Mouse (Mus musculus) cerebellum, adult 9-10 months (tissue): ENCODE results near the gene Spata25.

Experiments used
- DNase-seq: peaks from one replicate; pipeline ENCODE4 v3.0.0; 2022

The Spata25 gene

DNA sequence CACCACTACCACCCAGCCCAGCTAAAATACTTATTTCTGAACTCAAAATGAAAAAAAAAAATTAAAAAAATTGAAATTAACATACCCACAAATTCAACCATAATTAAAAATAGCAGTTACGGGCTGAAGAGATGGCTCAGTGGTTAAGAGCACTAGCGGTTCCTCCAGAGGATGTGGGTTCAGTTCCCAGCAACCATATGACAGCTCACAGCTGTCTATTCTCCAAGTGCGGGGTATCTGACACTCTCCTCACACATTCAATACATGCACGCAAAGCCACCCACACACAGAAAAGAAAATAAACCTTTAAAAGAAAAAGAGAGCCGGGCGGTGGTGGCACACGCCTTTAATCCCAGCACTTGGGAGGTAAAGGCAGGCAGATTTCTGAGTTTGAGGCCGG is 21.7 kb upstream of the Spata25 start:
- no peak for DNase-seq

DNA sequence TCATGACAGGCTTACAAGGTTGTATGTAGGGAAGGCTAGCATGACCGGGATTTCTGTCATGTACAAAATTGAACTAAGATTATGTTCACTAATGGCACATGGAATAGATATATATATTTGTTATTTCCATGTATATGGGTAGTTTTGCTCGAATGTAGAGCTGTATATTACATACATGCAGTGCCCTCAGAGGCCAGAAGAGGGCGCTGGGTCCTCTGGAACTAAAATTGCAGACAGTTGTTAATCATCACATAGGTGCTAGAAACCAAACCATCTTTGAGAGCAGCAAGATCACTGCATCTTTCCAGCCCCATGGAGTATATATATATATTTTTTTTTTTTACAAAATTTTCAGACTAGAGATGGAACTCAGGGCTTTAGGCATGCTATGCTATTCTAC is 17.4 kb upstream of the Spata25 start:
- no peak for DNase-seq

- DNase-seq, result no peak
Measured at GRCm38 (mm10) chr2:164835164-164835563, 6.8 kb upstream of the Spata25 start.

DNA sequence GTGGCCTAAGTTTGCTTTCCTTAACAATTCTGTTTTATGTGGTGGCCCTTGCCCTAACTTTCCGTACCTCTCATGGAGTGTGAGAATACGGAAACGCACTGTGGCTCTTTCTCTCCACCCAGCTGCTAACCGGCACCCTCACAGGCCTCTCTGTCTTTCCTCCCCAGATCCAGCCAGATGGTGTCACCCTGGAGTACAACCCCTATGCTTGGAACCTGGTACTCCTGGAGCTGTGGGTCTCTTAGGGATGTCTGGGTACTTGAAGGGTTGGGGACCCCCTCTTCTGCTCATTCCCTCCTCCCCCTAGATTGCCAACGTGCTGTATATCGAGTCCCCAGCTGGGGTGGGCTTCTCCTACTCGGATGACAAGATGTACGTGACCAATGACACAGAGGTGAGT is 6.2 kb upstream of the Spata25 start:
- DNase-seq, result no peak

DNA sequence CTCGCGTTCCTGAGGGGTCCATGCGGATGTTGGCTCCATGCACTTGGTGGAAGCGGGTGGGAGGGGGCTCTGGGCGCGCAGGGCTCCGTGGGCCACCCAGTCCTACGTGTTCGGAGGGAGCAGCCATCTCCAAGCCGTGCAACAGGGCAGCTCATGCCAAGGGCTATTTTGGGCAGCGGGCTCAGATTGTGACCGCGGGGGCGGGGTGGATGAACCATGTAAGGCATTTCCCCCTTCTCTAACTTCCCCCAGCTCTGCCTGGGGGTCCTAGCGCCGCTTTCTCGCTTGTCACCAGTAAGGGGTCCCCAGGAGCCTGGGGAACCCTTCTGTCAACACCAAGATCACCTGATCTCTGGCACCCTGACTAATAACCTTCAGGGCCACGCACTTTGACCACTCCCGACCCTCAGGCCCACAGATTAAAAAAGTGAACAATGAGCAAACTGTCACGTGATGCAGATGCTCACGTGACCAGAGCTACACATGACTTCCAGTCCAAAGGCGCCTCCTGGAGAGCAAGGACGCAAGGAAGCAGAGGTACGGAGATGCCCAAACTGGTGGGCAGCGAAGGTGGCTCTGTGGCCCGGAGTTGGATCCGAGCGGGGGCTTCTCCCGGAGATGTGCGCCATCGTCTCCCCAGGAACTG is 5.1 kb upstream of the Spata25 start, which contains the start of gene Neurl2:
Gene Neurl2 (minus strand): TSS at position 143 of the 646 bp plus-strand sequence.
- DNase-seq, result peak; percentile 95

DNA sequence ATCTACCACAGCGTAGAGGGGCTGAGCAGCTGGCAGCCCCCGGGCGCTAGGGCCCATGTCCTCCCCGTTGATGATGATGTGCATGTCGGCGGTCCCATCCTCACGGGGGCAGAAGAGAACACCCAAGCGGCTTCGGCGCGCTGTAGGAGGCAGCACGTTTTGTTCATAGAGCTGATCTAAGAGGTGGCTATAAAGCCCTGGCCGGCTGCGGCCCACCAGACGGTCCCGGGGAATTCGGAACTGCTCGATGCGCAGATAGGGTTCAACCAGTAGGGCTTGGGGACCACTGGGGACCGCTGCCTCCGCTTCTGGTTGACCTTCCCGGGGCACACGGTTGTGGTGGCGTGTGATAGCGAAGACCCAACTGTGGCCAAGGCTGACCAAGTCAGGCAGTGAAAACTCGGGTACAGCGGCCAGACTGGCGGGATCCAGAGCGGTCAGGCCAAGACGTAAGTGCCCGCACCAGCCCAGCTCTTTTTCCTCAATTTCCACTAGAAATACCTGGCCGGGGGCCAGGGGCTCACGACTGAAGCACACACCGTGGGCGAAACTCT is 4.5 kb upstream of the Spata25 start, which contains the start of gene Ctsa:
Gene Ctsa (plus strand): TSS at position 126 of the 554 bp plus-strand sequence.
- DNase-seq, result peak; percentile 80

DNA sequence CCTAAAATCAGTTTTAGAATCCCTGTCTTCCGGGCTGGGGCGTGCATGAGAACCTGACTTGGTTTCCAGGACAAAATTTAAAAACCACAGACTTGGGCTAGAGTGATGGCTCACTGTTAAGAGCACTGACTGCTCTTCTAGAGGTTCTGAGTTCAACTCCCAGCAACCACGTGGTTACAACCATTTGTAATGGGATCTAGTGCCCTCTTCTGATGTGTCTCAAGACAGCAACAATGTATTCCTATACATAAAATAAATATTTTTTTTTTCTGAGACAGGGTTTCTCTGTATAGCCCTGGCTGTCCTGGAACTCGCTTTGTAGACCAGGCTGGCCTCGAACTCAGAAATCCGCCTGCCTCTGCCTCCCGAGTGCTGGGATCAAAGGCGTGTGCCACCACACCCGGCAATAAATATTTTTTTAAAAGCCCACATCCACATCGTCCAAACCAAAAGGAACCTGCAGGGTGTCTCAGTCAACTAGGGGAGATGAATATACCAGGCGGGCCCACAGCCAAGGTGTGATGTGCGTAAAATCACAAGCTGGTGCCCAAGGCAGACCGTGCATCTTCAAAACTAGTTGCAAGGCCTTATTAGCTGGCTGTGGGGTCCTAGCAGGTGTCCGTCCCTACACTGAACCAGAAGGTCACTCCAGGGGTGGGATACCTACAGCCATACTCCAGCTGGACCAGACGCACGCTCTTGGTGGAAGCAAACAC is 3.9 kb upstream of the Spata25 start:
- DNase-seq, result peak; percentile 61

- no peak for DNase-seq
Measured at GRCm38 (mm10) chr2:164831029-164831428, 2.7 kb upstream of the Spata25 start.

GRCm38 (mm10) chr2:164829090-164829489 is 753 bp upstream of the Spata25 start:
- no peak for DNase-seq

DNA sequence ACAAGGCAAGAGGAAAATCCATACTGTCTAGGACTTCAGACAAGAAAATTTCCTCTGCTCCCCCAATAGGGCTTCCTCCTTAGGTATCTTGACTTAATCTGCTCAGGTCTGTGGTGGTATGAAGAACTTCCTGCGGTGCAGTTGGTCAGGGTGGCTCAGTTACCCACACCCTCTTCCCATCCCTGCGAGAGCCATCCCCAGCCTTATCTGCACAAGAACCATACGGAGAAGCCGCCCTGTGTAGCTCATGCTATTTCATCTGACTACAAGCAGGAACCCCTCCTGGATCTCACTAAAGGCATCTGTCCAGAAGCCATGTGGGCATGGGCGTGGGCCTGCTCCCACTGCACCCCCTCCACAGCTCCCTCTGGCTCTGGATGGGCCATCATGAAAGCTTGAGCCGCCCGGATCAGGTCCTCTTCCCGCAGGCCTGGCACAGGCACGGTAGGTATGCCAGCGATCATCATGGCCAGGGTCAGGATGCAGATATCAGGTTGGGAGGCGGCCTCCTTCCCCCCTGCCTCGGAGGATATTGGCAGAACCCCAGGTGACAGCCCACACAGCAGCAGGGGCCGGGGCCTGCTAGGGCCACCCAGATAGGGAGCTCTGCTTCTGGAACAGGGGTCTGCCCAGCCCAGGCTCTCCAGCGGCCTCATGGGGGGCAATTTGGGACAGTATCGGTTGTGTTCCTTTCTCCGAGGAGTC is 1.0 kb downstream of the Spata25 start:
- no peak for DNase-seq

DNA sequence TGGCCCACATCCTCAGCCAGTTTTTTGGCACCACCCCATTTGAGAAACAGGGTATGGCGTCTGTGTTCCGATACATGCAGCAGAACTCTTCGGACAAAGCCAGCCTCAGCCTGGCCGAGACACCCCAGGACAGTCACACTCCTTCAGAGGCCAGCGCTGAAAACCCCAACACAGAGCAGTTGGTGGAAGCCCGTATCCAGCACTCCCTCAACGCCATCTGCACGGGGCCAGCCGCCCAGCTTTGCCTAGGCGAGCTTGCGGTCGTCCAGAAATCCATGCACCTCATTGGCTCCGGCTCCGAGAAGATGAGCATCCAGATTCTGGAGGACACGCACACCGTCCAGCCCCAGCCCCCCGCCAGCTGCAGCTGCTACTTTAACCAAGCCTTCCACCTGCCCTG is 2.8 kb downstream of the Spata25 start:
- no peak for DNase-seq

- DNase-seq, result no peak
Measured at GRCm38 (mm10) chr2:164823969-164824368, 4.4 kb downstream of the Spata25 start.

DNA sequence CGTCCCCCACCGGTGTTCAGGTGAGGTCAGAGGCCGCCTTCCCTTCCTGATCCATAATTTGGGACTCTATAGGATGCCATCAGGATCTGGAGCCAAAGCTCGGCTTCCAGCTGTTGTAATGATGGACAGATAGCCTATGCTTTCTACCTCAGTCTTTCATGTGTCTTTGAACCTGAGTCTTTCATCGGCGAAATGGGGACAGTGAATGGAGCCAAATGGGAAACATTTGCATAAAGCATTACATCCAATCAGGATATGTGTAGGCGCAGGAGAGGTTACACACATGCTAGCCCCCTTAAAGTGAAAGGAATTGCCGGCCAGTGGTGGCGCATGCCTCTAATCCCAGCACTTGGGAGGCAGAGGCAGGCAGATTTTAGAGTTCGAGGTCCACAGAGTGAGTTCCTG is 5.2 kb downstream of the Spata25 start:
- DNase-seq, result no peak

GRCm38 (mm10) chr2:164822636-164823165 is 5.6 kb downstream of the Spata25 start, which contains the start of gene Zswim1:
Gene Zswim1 (plus strand): TSS chr2:164822686.
- peak; percentile 100 for DNase-seq

DNA sequence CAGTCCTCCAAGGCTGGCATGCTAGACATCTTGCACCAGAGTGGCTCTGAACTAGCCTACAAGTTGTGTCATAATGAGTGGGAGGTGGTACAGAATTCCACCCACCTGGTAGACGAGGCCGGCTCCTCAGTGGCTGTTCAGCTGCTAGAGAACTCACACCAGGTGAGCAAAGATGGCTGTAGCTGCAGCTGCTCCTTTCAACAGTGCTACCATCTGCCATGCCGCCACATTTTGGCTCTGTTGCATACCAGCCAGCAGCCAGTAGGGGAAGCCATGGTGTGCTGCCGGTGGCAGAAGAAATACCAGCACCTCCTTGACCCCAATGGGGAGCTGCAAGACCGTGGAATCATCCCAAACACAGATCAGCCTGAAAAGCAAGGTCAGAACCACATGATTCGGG is 7.3 kb downstream of the Spata25 start:
- no peak for DNase-seq

DNA sequence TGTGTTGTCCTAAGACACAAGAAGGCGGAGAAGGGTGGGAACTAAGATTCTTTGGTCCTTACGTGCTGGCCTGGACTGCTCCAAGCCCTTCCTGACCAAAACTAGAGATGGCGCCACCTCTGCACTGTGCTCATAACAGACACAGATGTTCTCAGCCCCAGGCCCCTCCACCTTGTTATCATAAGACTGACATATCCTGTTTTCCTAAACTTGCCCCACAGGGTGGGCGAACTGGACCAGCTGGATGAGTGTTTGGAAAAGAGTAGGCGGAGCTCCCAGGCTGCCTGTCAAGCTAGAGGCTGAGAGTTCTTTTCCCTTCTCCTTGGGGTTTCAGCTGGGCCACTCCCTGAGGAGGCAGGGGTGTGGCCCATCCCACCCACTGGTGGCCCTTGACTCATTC is 10.6 kb downstream of the Spata25 start:
- no peak for DNase-seq

DNA sequence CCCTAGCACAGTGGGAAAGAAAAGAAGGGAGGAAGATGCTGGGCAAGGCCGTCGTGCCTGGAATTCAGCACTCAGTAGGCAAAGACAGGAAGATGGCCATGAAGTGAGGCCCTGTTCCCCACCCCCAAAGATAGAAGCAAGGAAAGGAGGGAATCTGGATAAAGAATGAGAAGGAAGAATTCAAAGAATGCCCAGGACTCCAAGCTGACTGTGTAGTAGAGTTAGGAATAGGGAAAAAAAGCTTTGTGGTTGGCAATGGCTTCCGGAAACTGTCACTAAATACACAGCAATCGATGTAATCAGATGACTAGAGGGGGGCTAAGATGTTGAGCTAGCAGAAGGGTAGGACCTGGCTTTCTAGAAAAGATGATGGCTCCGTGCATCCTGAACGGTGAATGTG is 11.1 kb downstream of the Spata25 start:
- no peak for DNase-seq

DNA sequence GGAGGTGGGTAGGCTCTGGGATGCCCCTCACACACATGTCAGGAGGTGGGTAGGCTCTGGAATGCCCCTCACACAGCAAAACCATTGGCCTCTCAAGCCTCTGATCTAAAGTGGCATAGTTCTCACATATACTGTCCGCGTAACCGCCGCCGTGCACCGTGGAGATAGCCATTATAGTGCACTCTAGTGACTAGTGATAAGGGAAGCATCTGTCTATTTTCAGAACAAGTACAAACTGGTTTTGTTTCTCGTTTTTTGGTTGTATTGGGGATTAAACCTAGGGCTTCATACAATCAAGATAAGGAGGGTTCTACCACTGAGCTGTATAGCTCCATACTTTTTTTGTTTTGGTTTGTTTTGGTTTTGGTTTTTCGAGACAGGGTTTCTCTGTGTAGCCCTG is 12.5 kb downstream of the Spata25 start:
- no peak for DNase-seq

- no peak for DNase-seq
Measured at GRCm38 (mm10) chr2:164815348-164815747, 13.0 kb downstream of the Spata25 start.

DNA sequence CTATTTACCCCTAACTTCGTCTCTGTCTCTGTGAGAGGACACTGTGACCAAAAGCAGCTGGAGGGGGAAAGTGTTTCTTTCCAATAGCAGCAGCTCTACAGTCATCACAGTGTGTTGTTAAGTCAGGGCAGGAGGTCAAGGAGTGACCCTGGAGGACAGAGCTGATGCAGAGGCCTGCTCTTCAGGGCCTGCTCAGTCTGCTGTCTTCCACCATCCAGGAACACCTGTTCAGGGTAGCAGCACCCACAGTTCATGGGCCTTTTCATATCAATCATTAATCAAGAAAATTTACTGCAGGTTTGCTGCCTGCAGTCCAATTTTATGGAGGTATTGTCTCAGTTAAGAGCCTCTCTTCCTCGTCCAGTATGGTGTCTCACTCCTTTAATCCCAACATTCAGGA is 14.8 kb downstream of the Spata25 start:
- no peak for DNase-seq

DNA sequence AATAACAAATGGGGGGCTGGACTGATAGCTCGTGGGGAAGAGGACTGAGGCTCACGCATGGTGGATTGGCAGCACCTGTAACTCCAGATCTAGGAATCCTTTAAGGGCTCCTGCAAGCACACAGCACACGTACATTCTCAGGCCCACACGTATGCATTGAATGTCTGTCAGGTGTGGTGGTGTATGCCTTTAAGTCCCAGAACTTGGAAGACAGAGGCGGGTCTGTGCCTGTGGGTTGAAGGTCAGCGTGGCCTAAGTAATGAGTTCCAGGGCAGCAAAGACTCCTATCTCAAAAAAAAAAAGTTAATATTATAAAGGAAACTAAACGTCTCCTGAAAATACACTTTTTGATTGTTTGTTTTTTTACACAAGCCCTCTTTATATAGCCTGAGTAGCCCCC is 21.7 kb downstream of the Spata25 start:
- no peak for DNase-seq

GRCm38 (mm10) chr2:164805332-164805718 is 23.0 kb downstream of the Spata25 start:
- no peak for DNase-seq
